Mouse (Mus musculus): ENCODE data around the gene Bsg. TPM values are rescaled to one million over a fixed set of nuclear protein-coding genes. Genes with fewer than 3 reads are reported as not detected.

The Bsg gene
- polyA plus RNA-seq, 1 experiment from 2014 or later, result 680 TPM

DNA sequence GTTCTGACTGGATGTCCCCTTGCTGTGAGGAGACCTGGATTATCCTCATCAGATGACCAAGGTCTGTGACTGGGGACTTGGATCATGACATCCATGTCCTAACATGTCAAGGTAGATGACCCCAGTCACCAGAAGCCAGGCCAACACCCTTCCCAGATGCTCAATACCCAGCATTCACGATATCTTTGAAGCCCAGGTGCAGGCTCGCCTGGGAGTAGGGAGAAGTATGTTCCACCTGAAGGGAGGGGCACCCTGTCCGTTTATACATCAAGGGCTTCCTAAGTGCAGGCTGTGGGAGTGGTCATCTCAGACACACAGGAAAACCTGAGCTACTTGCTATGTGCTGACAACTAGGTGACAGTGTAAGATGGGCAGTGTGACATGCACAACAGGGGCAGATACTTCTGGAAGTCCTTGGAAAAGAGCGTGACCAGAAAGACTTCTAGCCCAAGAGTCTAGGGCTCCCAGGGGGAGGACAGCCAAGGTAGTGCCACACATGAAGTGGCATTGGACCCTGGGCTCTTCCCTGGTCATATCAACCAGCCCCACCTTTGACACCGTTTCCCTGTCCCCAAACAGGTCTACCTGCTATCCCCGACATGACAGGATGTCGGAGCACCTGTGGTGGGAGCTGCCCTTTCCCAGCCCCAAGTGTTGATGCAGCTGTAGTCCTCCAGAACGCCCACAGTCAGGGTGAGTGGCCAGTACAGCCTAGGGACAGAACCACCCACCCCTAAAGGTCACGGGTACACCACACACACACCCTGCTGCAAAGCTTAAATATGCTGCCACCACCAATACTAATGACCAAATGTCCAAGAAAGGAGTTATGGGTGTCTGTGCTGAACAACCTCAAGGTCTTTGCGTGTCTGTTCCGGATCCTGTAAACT is 23.4 kb upstream of the Bsg start:
- Histone ChIP-seq H3K9me3 (ENCODE audit: control insufficient read depth, low read length) (no peaks in the 10 kb centered on the region), H3K27ac (replicated peaks; ENCODE audit: low read depth, low read length) (peak overlapping the region; percentile 86), H3K27me3 (ENCODE audit: control insufficient read depth, insufficient read depth, low read length) (no peaks in the 10 kb centered on the region), H3K4me2 (ENCODE audit: low read length) (peak overlapping the region; percentile 61), H3K36me3 (ENCODE audit: control insufficient read depth, insufficient read depth, low read length) (peaks cover 22% of the 10 kb centered on the region), H3K4me1 (ENCODE audit: control insufficient read depth, insufficient read depth, low read length) (peaks cover 18% of the 10 kb centered on the region), H3K4me3 (replicated peaks; ENCODE audit: low read depth, low read length) (peak overlapping the region; percentile 75), H3K9ac (replicated peaks; ENCODE audit: low read length) (peak overlapping the region; percentile 54)
- WGBS, result 39% methylated on average over 11 of the region's 11 CpGs
- peak; percentile 15 for DNase-seq
- peak; percentile 13 for ATAC-seq (ENCODE audit: low FRiP score, low TSS enrichment)

DNA sequence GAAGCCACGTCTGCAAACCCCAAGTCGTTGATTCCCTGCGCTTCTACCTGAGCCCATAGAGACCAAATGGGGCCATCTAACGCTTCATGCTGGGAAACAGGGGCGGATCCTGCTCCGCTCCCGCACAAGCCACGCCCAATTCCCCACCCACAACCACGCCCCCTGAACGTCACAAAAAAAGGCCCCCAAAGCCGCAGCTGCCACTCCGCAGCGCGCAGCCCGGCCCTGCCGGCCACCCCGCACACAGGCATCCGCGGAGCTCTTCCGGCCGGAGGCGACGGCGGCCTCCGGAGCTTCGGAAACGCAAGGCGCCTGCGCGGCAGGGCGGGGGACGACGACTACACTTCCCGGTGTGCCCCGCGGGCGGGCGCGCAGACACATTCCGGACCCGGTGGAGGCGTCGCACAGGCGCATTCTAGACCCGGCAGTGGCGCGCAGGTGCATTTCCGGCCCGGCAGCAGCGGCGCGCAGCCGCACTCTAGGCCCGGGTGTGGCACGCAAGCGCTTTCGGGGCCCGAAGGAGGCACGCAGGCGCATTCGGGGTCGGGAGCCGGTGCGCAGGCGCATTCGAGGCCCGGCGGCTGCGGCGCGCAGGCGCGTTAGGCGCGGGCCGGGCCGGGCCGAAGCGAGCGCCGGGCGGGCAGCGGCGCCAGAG is 22.6 kb upstream of the Bsg start, which contains the start of gene Cdc34:
Gene Cdc34 (plus strand): TSS at position 605 of the 655 bp plus-strand sequence.
- Histone ChIP-seq H3K9me3 (ENCODE audit: control insufficient read depth, low read length) (no peaks in the 10 kb centered on the region), H3K4me3 (replicated peaks; ENCODE audit: low read depth, low read length) (peak within 1 kb of the TSS; percentile 75), H3K9ac (replicated peaks; ENCODE audit: low read length) (peak within 1 kb of the TSS; percentile 72), H3K4me1 (ENCODE audit: control insufficient read depth, insufficient read depth, low read length) (peaks cover 18% of the 10 kb centered on the region), H3K36me3 (ENCODE audit: control insufficient read depth, insufficient read depth, low read length) (peaks cover 26% of the 10 kb centered on the region), H3K27me3 (ENCODE audit: control insufficient read depth, insufficient read depth, low read length) (no peaks in the 10 kb centered on the region), H3K4me2 (ENCODE audit: low read length) (peak within 1 kb of the TSS; percentile 90), H3K27ac (replicated peaks; ENCODE audit: low read depth, low read length) (peak within 1 kb of the TSS; percentile 86)
- DNase-seq (peak; percentile 100), ATAC-seq (ENCODE audit: low FRiP score, low TSS enrichment) (peak; percentile 95)
- under 1% methylated on average over 73 of the region's 84 CpGs for WGBS

DNA sequence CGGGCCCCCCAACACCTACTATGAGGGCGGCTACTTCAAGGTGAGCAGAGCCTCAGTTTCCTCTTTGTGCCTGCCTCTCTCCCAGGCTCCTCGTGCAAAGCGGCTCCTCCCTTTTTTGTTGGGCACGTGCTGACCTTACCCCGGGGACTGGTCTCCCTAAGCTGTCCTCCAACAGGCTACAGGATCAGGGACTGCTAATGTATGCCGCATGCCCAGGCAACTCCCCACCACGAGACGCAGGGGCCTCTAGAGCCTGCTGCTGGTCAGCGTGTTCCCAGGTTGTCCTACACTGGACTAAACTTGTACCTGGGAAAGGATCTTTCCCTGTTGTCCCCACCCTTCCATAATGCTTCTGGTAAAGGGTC is 21.8 kb upstream of the Bsg start:
- DNase-seq (peak; percentile 26), ATAC-seq (ENCODE audit: low FRiP score, low TSS enrichment) (0 out of 2 replicates have a peak, but pooled peaks have one; percentile 1)
- Histone ChIP-seq H3K4me3 (replicated peaks; ENCODE audit: low read depth, low read length) (peak overlapping the region; percentile 75), H3K9ac (replicated peaks; ENCODE audit: low read length) (peak overlapping the region; percentile 72), H3K4me2 (ENCODE audit: low read length) (peak overlapping the region; percentile 90), H3K36me3 (ENCODE audit: control insufficient read depth, insufficient read depth, low read length) (peaks cover 34% of the 10 kb centered on the region), H3K4me1 (ENCODE audit: control insufficient read depth, insufficient read depth, low read length) (peaks cover 18% of the 10 kb centered on the region), H3K27me3 (ENCODE audit: control insufficient read depth, insufficient read depth, low read length) (no peaks in the 10 kb centered on the region), H3K27ac (replicated peaks; ENCODE audit: low read depth, low read length) (0 out of 2 replicates have a peak overlapping the region, but pooled peaks have one; percentile 3), H3K9me3 (ENCODE audit: control insufficient read depth, low read length) (no peaks in the 10 kb centered on the region)
- 0% methylated on average over 10 of the region's 10 CpGs for WGBS

DNA sequence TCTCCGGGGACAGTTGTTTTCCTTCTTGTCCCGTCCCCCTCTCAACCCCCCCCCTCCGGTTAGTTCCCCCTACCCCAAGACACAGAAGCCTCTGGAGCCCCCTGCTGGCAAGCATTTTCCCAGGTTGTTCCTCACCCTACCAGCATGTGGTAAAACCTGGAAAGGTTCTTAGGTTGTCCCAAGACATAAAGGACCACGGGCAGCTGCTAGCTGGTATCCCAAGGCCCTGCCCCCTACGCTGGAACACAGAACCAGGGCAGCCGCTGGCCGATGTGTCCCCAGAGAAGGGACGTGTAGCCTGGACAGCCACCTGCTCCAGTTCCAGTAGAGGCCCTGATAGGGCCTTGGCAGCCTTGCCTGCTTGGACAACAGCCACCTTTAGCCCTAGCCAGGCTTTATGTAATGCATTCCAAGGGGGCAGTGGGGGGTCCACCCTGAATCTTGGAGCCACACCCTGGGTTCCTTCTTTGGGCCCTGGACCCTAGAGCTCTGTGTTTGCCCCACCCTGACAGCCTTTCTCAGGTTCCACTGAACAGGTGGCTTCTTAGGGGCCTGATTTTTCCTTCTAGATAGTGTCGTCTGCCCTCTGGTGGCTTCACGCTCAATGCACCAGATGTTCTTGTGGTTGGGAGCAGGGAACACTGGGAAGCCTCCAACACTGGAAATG is 21.2 kb upstream of the Bsg start:
- peak; percentile 49 for DNase-seq
- no peaks in the 10 kb centered on the region for H3K27me3 ChIP-seq (ENCODE audit: control insufficient read depth, insufficient read depth, low read length)
- H3K36me3 ChIP-seq (ENCODE audit: control insufficient read depth, insufficient read depth, low read length), result peaks cover 39% of the 10 kb centered on the region
- 6% methylated on average over 10 of the region's 10 CpGs for WGBS
- H3K4me2 ChIP-seq (ENCODE audit: low read length), result peak overlapping the region; percentile 90
- H3K4me1 ChIP-seq (ENCODE audit: control insufficient read depth, insufficient read depth, low read length), result peaks cover 18% of the 10 kb centered on the region
- peak overlapping the region; percentile 72 for H3K9ac ChIP-seq (replicated peaks; ENCODE audit: low read length)
- H3K9me3 ChIP-seq (ENCODE audit: control insufficient read depth, low read length), result no peaks in the 10 kb centered on the region
- H3K27ac ChIP-seq (replicated peaks; ENCODE audit: low read depth, low read length), result 0 out of 2 replicates have a peak overlapping the region, but pooled peaks have one; percentile 3
- peak overlapping the region; percentile 75 for H3K4me3 ChIP-seq (replicated peaks; ENCODE audit: low read depth, low read length)
- ATAC-seq (ENCODE audit: low FRiP score, low TSS enrichment), result peak; percentile 2; the same call in 1 of the 2 replicates

DNA sequence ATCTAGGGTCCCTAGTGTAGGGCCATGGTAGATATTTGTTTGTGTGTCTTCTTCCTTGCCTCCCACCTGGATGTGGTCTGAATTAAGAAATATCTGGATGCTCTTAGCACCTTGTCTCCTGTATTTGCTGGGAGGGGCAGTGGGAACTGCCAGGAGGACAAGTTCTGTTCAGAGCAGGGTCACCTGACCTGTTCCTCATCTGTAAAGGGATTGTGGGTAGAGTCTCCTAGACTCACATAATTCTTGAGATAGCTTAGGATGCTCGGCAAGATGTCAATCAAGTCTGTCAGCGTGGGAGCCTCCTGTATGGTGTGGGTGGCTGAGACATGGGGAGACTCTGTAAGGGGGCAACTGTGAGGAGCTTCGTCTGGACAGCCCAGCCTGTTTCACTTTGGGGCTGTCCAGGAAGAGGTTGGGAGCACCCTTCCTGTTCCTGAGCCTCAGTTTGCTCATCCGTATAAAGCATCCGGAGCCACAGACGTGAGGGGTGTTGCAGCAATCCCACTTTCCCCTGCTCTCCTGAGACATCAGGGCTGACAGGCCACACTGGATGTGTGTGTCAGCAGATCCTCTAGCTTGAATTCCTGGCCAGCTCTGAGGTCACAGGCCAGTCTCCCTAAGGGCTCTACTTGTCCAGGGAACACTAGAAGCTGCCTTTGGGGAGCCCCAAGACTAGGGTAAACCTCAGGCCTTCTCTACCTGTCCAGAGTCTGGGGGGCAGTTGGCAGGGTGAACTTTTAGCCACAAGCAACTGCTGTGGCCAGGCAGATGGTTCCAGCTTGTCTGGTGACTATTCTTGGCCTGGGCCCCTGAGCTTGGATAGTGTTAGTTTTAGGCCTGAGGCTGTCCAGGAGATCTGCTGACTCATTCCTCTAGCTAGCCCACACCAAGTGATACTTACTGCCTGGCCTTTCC is 20.3 kb upstream of the Bsg start:
- H3K27me3 ChIP-seq (ENCODE audit: control insufficient read depth, insufficient read depth, low read length), result no peaks in the 10 kb centered on the region
- peaks cover 18% of the 10 kb centered on the region for H3K4me1 ChIP-seq (ENCODE audit: control insufficient read depth, insufficient read depth, low read length)
- H3K27ac ChIP-seq (replicated peaks; ENCODE audit: low read depth, low read length), result no peak overlapping the region
- no peaks in the 10 kb centered on the region for H3K9me3 ChIP-seq (ENCODE audit: control insufficient read depth, low read length)
- DNase-seq, result no peak
- peak overlapping the region; percentile 90 for H3K4me2 ChIP-seq (ENCODE audit: low read length)
- WGBS, result 90% methylated on average over 6 of the region's 6 CpGs
- H3K36me3 ChIP-seq (ENCODE audit: control insufficient read depth, insufficient read depth, low read length), result peaks cover 49% of the 10 kb centered on the region
- peak overlapping the region; percentile 75 for H3K4me3 ChIP-seq (replicated peaks; ENCODE audit: low read depth, low read length)
- no peak for ATAC-seq (ENCODE audit: low FRiP score, low TSS enrichment)
- H3K9ac ChIP-seq (replicated peaks; ENCODE audit: low read length), result no peak overlapping the region

DNA sequence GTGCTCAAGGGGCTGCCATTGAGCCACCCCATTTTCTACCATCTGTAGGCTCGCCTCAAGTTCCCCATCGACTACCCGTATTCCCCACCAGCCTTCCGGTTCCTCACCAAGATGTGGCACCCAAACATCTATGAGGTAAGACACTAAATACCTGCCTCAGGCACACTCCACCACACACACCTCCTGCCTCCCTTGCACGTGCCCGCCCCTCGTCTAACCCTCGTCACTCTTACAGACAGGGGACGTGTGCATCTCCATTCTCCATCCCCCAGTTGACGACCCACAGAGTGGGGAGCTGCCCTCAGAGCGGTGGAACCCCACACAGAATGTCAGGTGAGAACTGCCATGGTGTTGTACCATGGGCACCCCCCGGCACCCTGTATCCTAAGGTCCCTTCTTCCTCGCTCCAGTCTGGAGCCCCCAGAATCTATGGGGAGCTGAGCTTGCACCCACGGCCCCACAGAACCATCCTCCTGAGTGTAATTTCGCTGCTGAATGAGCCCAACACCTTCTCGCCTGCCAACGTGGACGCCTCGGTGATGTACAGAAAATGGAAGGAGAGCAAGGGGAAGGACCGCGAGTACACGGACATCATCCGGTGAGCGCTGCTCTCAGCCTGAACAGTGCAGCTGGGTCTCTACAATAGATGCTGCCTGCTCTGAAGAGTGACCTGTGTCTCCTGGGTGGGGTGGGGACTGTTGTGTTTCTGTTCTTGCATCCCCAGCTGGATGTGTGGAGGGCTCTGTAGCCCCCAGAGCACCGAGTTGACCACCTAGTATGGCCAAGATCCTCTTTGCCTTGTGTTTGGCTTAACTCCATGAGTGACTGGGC is 19.3 kb upstream of the Bsg start:
- H3K4me3 ChIP-seq (replicated peaks; ENCODE audit: low read depth, low read length), result no peak overlapping the region
- no peak overlapping the region for H3K27ac ChIP-seq (replicated peaks; ENCODE audit: low read depth, low read length)
- peaks cover 53% of the 10 kb centered on the region for H3K36me3 ChIP-seq (ENCODE audit: control insufficient read depth, insufficient read depth, low read length)
- ATAC-seq (ENCODE audit: low FRiP score, low TSS enrichment) (no peak), DNase-seq (no peak)
- H3K4me2 ChIP-seq (ENCODE audit: low read length), result no peak overlapping the region
- H3K9ac ChIP-seq (replicated peaks; ENCODE audit: low read length), result no peak overlapping the region
- no peaks in the 10 kb centered on the region for H3K27me3 ChIP-seq (ENCODE audit: control insufficient read depth, insufficient read depth, low read length)
- no peaks in the 10 kb centered on the region for H3K9me3 ChIP-seq (ENCODE audit: control insufficient read depth, low read length)
- H3K4me1 ChIP-seq (ENCODE audit: control insufficient read depth, insufficient read depth, low read length), result peaks cover 18% of the 10 kb centered on the region
- WGBS, result 96% methylated on average over 25 of the region's 25 CpGs

DNA sequence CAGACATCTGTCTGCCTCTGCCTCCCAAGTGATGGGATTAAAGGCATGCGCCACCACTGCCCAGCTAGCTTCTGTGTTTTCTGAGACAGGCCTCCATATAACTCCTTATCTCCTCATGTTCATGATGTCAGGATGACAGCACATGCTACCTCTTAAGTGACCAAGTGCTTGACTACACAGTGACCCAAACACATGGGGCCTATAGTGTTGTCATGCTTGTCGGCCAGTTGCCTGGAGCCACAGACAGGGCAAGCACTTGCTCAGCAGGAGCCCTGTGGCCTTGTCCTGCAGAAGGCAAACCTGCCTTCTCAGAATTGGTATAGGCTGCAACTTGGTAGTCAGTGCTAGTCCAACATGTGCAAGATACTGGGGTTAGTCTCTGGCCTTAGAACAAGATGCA is 18.1 kb upstream of the Bsg start:
- Histone ChIP-seq H3K9me3 (ENCODE audit: control insufficient read depth, low read length) (no peaks in the 10 kb centered on the region), H3K36me3 (ENCODE audit: control insufficient read depth, insufficient read depth, low read length) (peaks cover 53% of the 10 kb centered on the region), H3K27ac (replicated peaks; ENCODE audit: low read depth, low read length) (no peak overlapping the region), H3K4me1 (ENCODE audit: control insufficient read depth, insufficient read depth, low read length) (peaks cover 15% of the 10 kb centered on the region), H3K9ac (replicated peaks; ENCODE audit: low read length) (no peak overlapping the region), H3K4me3 (replicated peaks; ENCODE audit: low read depth, low read length) (no peak overlapping the region), H3K4me2 (ENCODE audit: low read length) (no peak overlapping the region), H3K27me3 (ENCODE audit: control insufficient read depth, insufficient read depth, low read length) (no peaks in the 10 kb centered on the region)
- DNase-seq (no peak), ATAC-seq (ENCODE audit: low FRiP score, low TSS enrichment) (no peak)
- WGBS, result 87% methylated on average over 2 of the region's 2 CpGs
